Mouse (Mus musculus) E14TG2a.4 (cell line): ENCODE measurements at regions not wholly inside any gene's neighbourhood (a gene's known extent, or its start where the extent isn't known, plus 50 kb on each side); places are given as distances from the start of the nearest gene placed in this dataset.
"Not testable (repeated sequence)": the region's sequence is repeated elsewhere in the genome, so short reads cannot be mapped to it uniquely, and the experiment has no call there.

Experiments
- H3K27me3 ChIP-seq: 2 replicates; pipeline ENCODE4 v1.6.1; 2014; ENCODE audit warnings: low read length, control low read depth; ENCODE audit not compliant: insufficient read depth
- H3K36me3 ChIP-seq: 2 replicates; pipeline ENCODE4 v1.6.1; 2014; ENCODE audit warnings: low read length, control low read depth; ENCODE audit not compliant: insufficient read depth
- H3K4me1 ChIP-seq: replicated peaks from 2 replicates; pipeline ENCODE4 v1.6.1; 2014; ENCODE audit warnings: low read depth, low read length, control low read depth
- H3K4me3 ChIP-seq: replicated peaks from 2 replicates; pipeline ENCODE4 v1.5.1; 2014; ENCODE audit warnings: mild to moderate bottlenecking, low read length
- H3K9me3 ChIP-seq: 2 replicates; pipeline ENCODE4 v1.6.1; 2014; ENCODE audit warnings: low read length, control low read depth
- CTCF ChIP-seq: conservative IDR thresholded peaks from 2 replicates; pipeline ENCODE4 v1.5.1; 2014; ENCODE audit warnings: low read length
- NANOG ChIP-seq: IDR thresholded peaks from 2 replicates; pipeline ENCODE4 v1.6.1; 2014; ENCODE audit warnings: borderline replicate concordance, low read length, mixed read lengths
- POU5F1 ChIP-seq: IDR thresholded peaks from 2 replicates; pipeline ENCODE4 v1.6.1; 2014; ENCODE audit warnings: low read length, borderline replicate concordance

GRCm38 (mm10) chr15:15082577-15083128, 1645.9 kb upstream of the Cdh9 start:
- peaks cover 82% of the 10 kb centered on the region for H3K9me3 ChIP-seq
- H3K4me3 ChIP-seq = no peak overlapping the region
- no peaks in the 10 kb centered on the region for H3K4me1 ChIP-seq
- no peak for TF ChIP-seq NANOG
- TF ChIP-seq POU5F1 = no peak
- TF ChIP-seq CTCF = no peak
- no peaks in the 10 kb centered on the region; the same call in 1 of the 2 replicates for H3K36me3 ChIP-seq
- H3K27me3 ChIP-seq = no peaks in the 10 kb centered on the region

- H3K36me3 ChIP-seq, H3K4me3 ChIP-seq, H3K27me3 ChIP-seq: not testable (repeated sequence)
- Histone ChIP-seq H3K9me3 (peaks cover 37% of the 10 kb centered on the region), H3K4me1 (peaks cover 19% of the 10 kb centered on the region; the same call in 1 of the 2 replicates)
Observed at GRCm38 (mm10) chr15:15088696-15089095, 1639.9 kb upstream of the Cdh9 start.

GRCm38 (mm10) chr15:15089783-15090182, 1638.8 kb upstream of the Cdh9 start:
- not testable (repeated sequence) for H3K4me3 ChIP-seq, H3K36me3 ChIP-seq, H3K27me3 ChIP-seq
- TF ChIP-seq CTCF = peak; percentile 24
- peaks cover 19% of the 10 kb centered on the region; the same call in 1 of the 2 replicates for H3K4me1 ChIP-seq
- H3K9me3 ChIP-seq = peaks cover 27% of the 10 kb centered on the region

- Histone ChIP-seq H3K27me3 (no peaks in the 10 kb centered on the region), H3K36me3 (no peaks in the 10 kb centered on the region), H3K4me1 (peaks cover 19% of the 10 kb centered on the region; the same call in 1 of the 2 replicates), H3K9me3 (peaks cover 11% of the 10 kb centered on the region), H3K4me3 (no peak overlapping the region)
- TF ChIP-seq CTCF (no peak), NANOG (no peak), POU5F1 (no peak)
Observed at GRCm38 (mm10) chr15:15091531-15092290, 1636.8 kb upstream of the Cdh9 start.

- H3K4me3 ChIP-seq = no peak overlapping the region
- TF ChIP-seq CTCF = no peak
- TF ChIP-seq POU5F1 = no peak
- TF ChIP-seq NANOG = no peak
- no peaks in the 10 kb centered on the region for H3K36me3 ChIP-seq
- peaks cover under 1% of the 10 kb centered on the region; the same call in 1 of the 2 replicates for H3K4me1 ChIP-seq
- H3K27me3 ChIP-seq = no peaks in the 10 kb centered on the region
- H3K9me3 ChIP-seq = peaks cover 5% of the 10 kb centered on the region
Observed at GRCm38 (mm10) chr15:15097391-15097790, 1631.2 kb upstream of the Cdh9 start.

- Histone ChIP-seq H3K9me3 (peaks cover 5% of the 10 kb centered on the region), H3K27me3 (no peaks in the 10 kb centered on the region), H3K4me3 (no peak overlapping the region), H3K36me3 (no peaks in the 10 kb centered on the region), H3K4me1 (no peaks in the 10 kb centered on the region)
- no peak for TF ChIP-seq NANOG
- no peak for TF ChIP-seq CTCF
- no peak for TF ChIP-seq POU5F1
Observed at GRCm38 (mm10) chr15:15102185-15102584, 1626.4 kb upstream of the Cdh9 start.

GRCm38 (mm10) chr15:15120109-15120508, 1608.4 kb upstream of the Cdh9 start:
- Histone ChIP-seq H3K4me1 (no peaks in the 10 kb centered on the region), H3K9me3 (no peaks in the 10 kb centered on the region), H3K36me3 (no peaks in the 10 kb centered on the region), H3K27me3 (no peaks in the 10 kb centered on the region), H3K4me3 (no peak overlapping the region)
- TF ChIP-seq NANOG (no peak), POU5F1 (no peak), CTCF (no peak)

- H3K9me3 ChIP-seq = no peaks in the 10 kb centered on the region
- no peaks in the 10 kb centered on the region for H3K4me1 ChIP-seq
- H3K4me3 ChIP-seq = no peak overlapping the region
- H3K27me3 ChIP-seq = no peaks in the 10 kb centered on the region
- H3K36me3 ChIP-seq = no peaks in the 10 kb centered on the region
- TF ChIP-seq NANOG (no peak), CTCF (no peak), POU5F1 (no peak)
Observed at GRCm38 (mm10) chr15:15148791-15149190, 1579.8 kb upstream of the Cdh9 start.

- no peaks in the 10 kb centered on the region for H3K9me3 ChIP-seq
- TF ChIP-seq CTCF (no peak), POU5F1 (no peak), NANOG (no peak)
- H3K4me1 ChIP-seq = no peaks in the 10 kb centered on the region
- H3K36me3 ChIP-seq = no peaks in the 10 kb centered on the region
- no peak overlapping the region for H3K4me3 ChIP-seq
- H3K27me3 ChIP-seq = no peaks in the 10 kb centered on the region
Observed at GRCm38 (mm10) chr15:15155422-15155821, 1573.1 kb upstream of the Cdh9 start.
